Mouse (Mus musculus) forebrain, embryonic 11.5 days (tissue): ENCODE data around the gene Snapc2. TPM values are rescaled to one million over a fixed set of nuclear protein-coding genes. Genes with fewer than 3 reads are reported as not detected.

ENCODE experiments used
- ATAC-seq: fragments of 200-750 bp; cut with Nextera tagmentation; replicated peaks from 2 replicates; pipeline ENCODE4 v1.8.0; 2017; ENCODE audit warnings: moderate TSS enrichment; ENCODE audit not compliant: low FRiP score
- DNase-seq: peaks from one replicate; pipeline ENCODE4 v3.0.0-alpha.2; 2017; ENCODE audit warnings: low spot score
- H3K27ac ChIP-seq: fragments of 300-500 bp; sonication (generic); 2 replicates; pipeline ENCODE4 v1.5.1; 2014; ENCODE audit warnings: low read depth, low read length
- H3K27me3 ChIP-seq: fragments of 300-500 bp; sonication (generic); 2 replicates; pipeline ENCODE4 v1.6.1; 2014; ENCODE audit warnings: mild to moderate bottlenecking, low read length, mixed read lengths; ENCODE audit not compliant: control insufficient read depth, insufficient read depth
- H3K36me3 ChIP-seq: fragments of 300-500 bp; sonication (generic); 2 replicates; pipeline ENCODE4 v1.6.1; 2014; ENCODE audit warnings: mild to moderate bottlenecking, low read length, moderate library complexity, mixed read lengths; ENCODE audit not compliant: control insufficient read depth, insufficient read depth
- H3K4me1 ChIP-seq: fragments of 300-500 bp; sonication (generic); replicated peaks from 2 replicates; pipeline ENCODE4 v1.6.1; 2014; ENCODE audit warnings: low read length, mixed read lengths; ENCODE audit not compliant: control insufficient read depth, insufficient read depth
- H3K4me2 ChIP-seq: fragments of 300-500 bp; sonication (generic); 2 replicates; pipeline ENCODE4 v1.6.1; 2014; ENCODE audit warnings: low read depth, mild to moderate bottlenecking, low read length, moderate library complexity, mixed read lengths; ENCODE audit not compliant: severe bottlenecking
- H3K4me3 ChIP-seq: fragments of 300-500 bp; sonication (generic); 2 replicates; pipeline ENCODE4 v1.5.1; 2014; ENCODE audit warnings: low read depth, low read length
- H3K9ac ChIP-seq: fragments of 300-500 bp; sonication (generic); 2 replicates; pipeline ENCODE4 v1.6.1; 2014; ENCODE audit warnings: low read length
- H3K9me3 ChIP-seq: fragments of 300-500 bp; sonication (generic); 2 replicates; pipeline ENCODE4 v1.6.1; 2016; ENCODE audit warnings: low read length, mixed read lengths; ENCODE audit not compliant: control insufficient read depth
- WGBS: fragments of 180-500 bp; shearing (Covaris S2); extraction: QIAGEN DNeasy Blood & Tissue Kit; methylation state at CpG from one replicate; pipeline ENCODE4 v1.1.7; 2014; 5-methylcytosine and 5-hydroxymethylcytosine counted together
- polyA plus RNA-seq: library from polyadenylated mRNA; unstranded; fragments of >200 nt; fragmentation: Nextera tagmentation; extraction: Ambion mirVana; gene quantifications from 2 replicates; pipeline ENCODE4 v1.2.1, GENCODE M21; 2014

The Snapc2 gene
- polyA plus RNA-seq, result 64.4 and 77.5 TPM in 2 replicates

- peak within 1 kb of the TSS; percentile 90 for H3K27ac ChIP-seq
- H3K4me2 ChIP-seq, result peak within 1 kb of the TSS; percentile 74
- peak within 1 kb of the TSS; percentile 84 for H3K9ac ChIP-seq
- no peaks in the 10 kb centered on the region; the same call in 1 of the 2 replicates for H3K27me3 ChIP-seq
- peak; percentile 90 for ATAC-seq
- DNase-seq, result peak; percentile 96
- H3K36me3 ChIP-seq, result peaks cover 4% of the 10 kb centered on the region; the same call in 1 of the 2 replicates
- peak within 1 kb of the TSS; percentile 77 for H3K4me3 ChIP-seq
- H3K9me3 ChIP-seq, result no peaks in the 10 kb centered on the region
- under 1% methylated on average over 69 of the region's 69 CpGs for WGBS
- peaks cover 22% of the 10 kb centered on the region for H3K4me1 ChIP-seq
Measured at GRCm38 (mm10) chr8:4252934-4253841, at the start of gene Snapc2. TSS of gene Snapc2 (plus strand) at chr8:4253080.

- 13% methylated on average over 38 of the region's 38 CpGs for WGBS
- DNase-seq, result peak; percentile 63
Measured at GRCm38 (mm10) chr8:4205246-4206123, 47.4 kb upstream of the Snapc2 start.

GRCm38 (mm10) chr8:4206182-4207015 lies 46.5 kb upstream of the Snapc2 start:
- DNase-seq, result no peak

More at GRCm38 (mm10) chr8:4205246-4206123, 47.4 kb upstream of the Snapc2 start:
- H3K27me3 ChIP-seq, result peaks cover 32% of the 10 kb centered on the region
- no peak overlapping the region for H3K4me2 ChIP-seq
- peaks cover 12% of the 10 kb centered on the region; the same call in 1 of the 2 replicates for H3K36me3 ChIP-seq
- ATAC-seq, result no peak
- 0 out of 2 replicates have a peak, but pooled peaks cover 2% of the 10 kb centered on the region for H3K4me1 ChIP-seq
- H3K4me3 ChIP-seq, result no peak overlapping the region
- H3K27ac ChIP-seq, result no peak overlapping the region
- H3K9me3 ChIP-seq, result no peaks in the 10 kb centered on the region
- no peak overlapping the region for H3K9ac ChIP-seq

GRCm38 (mm10) chr8:4207016-4207350 lies 45.9 kb upstream of the Snapc2 start:
- Histone ChIP-seq H3K27ac (no peak overlapping the region), H3K9ac (no peak overlapping the region), H3K27me3 (peaks cover 32% of the 10 kb centered on the region), H3K36me3 (peaks cover 12% of the 10 kb centered on the region; the same call in 1 of the 2 replicates), H3K4me2 (no peak overlapping the region), H3K4me3 (no peak overlapping the region), H3K9me3 (no peaks in the 10 kb centered on the region), H3K4me1 (0 out of 2 replicates have a peak, but pooled peaks cover 2% of the 10 kb centered on the region)
- no peak for DNase-seq
- no peak for ATAC-seq
- 49% methylated on average over 2 of the region's 2 CpGs for WGBS

More at GRCm38 (mm10) chr8:4206182-4207015, 46.5 kb upstream of the Snapc2 start:
- no peaks in the 10 kb centered on the region for H3K9me3 ChIP-seq
- H3K27ac ChIP-seq, result no peak overlapping the region
- H3K9ac ChIP-seq, result 0 out of 2 replicates have a peak overlapping the region, but pooled peaks have one; percentile 12
- 5% methylated on average over 44 of the region's 44 CpGs for WGBS
- H3K4me1 ChIP-seq, result 0 out of 2 replicates have a peak, but pooled peaks cover 2% of the 10 kb centered on the region
- H3K27me3 ChIP-seq, result peaks cover 32% of the 10 kb centered on the region
- H3K4me3 ChIP-seq, result no peak overlapping the region
- peak overlapping the region; percentile 12; the same call in 1 of the 2 replicates for H3K4me2 ChIP-seq
- no peak for ATAC-seq
- peaks cover 12% of the 10 kb centered on the region; the same call in 1 of the 2 replicates for H3K36me3 ChIP-seq

GRCm38 (mm10) chr8:4211097-4211496 lies 41.8 kb upstream of the Snapc2 start:
- no peak for DNase-seq
- Histone ChIP-seq H3K4me1 (peaks cover 16% of the 10 kb centered on the region), H3K4me3 (no peak overlapping the region), H3K27me3 (peaks cover 15% of the 10 kb centered on the region), H3K36me3 (peaks cover 12% of the 10 kb centered on the region; the same call in 1 of the 2 replicates), H3K4me2 (no peak overlapping the region), H3K9me3 (no peaks in the 10 kb centered on the region), H3K9ac (no peak overlapping the region), H3K27ac (no peak overlapping the region)
- no peak for ATAC-seq
- WGBS, result 81% methylated on average over 6 of the region's 6 CpGs

GRCm38 (mm10) chr8:4212809-4213209 lies 40.1 kb upstream of the Snapc2 start:
- H3K4me1 ChIP-seq, result peaks cover 15% of the 10 kb centered on the region
- H3K27ac ChIP-seq, result no peak overlapping the region

GRCm38 (mm10) chr8:4213210-4214005 lies 39.5 kb upstream of the Snapc2 start:
- H3K9me3 ChIP-seq, result no peaks in the 10 kb centered on the region
- peak overlapping the region; percentile 61 for H3K4me2 ChIP-seq
- ATAC-seq (peak; percentile 37), DNase-seq (peak; percentile 77)
- peak overlapping the region; percentile 31 for H3K4me3 ChIP-seq
- H3K27me3 ChIP-seq, result no peaks in the 10 kb centered on the region
- H3K4me1 ChIP-seq, result peaks cover 15% of the 10 kb centered on the region
- no peak overlapping the region for H3K27ac ChIP-seq
- peaks cover 12% of the 10 kb centered on the region; the same call in 1 of the 2 replicates for H3K36me3 ChIP-seq
- peak overlapping the region; percentile 48 for H3K9ac ChIP-seq
- 4% methylated on average over 18 of the region's 18 CpGs for WGBS

More at GRCm38 (mm10) chr8:4212809-4213209, 40.1 kb upstream of the Snapc2 start:
- ATAC-seq (no peak), DNase-seq (peak; percentile 72)
- Histone ChIP-seq H3K9me3 (no peaks in the 10 kb centered on the region), H3K27me3 (no peaks in the 10 kb centered on the region), H3K36me3 (peaks cover 12% of the 10 kb centered on the region; the same call in 1 of the 2 replicates), H3K4me2 (peak overlapping the region; percentile 61), H3K9ac (peak overlapping the region; percentile 48), H3K4me3 (peak overlapping the region; percentile 31)
- under 1% methylated on average over 25 of the region's 25 CpGs for WGBS
